Mouse (Mus musculus): ENCODE measurements at regions not wholly inside any gene's neighbourhood (a gene's known extent, or its start where the extent isn't known, plus 50 kb on each side); places are given as distances from the start of the nearest gene placed in this dataset.
A peak's percentile ranks its signal among the peaks of the same experiment; 100 is the strongest.
"Not testable (repeated sequence)": the region's sequence is repeated elsewhere in the genome, so short reads cannot be mapped to it uniquely, and the experiment has no call there.

GRCm38 (mm10) chr7:73208817-73209602 is 166.3 kb upstream of the Rgma start:
- DNase-seq: no peak

DNA sequence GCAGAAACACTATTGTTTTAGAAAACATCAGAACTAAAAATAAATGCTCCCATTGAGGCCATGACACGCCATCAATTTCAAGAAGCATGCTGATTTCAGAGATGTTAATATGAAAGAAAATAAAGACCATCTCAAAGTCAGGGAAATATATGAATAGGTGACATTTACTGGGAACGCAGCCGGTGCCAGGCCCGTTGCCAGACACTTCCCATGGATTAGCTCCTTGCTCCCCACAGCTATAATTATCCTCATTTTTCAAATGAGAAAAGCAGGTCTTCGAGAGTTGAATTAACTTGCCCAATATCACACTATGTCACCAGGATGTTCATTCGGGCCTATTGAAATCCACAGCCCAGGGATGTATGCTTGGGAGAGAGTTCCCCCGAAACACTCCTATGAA is 165.2 kb upstream of the Rgma start:
- DNase-seq: no peak

DNA sequence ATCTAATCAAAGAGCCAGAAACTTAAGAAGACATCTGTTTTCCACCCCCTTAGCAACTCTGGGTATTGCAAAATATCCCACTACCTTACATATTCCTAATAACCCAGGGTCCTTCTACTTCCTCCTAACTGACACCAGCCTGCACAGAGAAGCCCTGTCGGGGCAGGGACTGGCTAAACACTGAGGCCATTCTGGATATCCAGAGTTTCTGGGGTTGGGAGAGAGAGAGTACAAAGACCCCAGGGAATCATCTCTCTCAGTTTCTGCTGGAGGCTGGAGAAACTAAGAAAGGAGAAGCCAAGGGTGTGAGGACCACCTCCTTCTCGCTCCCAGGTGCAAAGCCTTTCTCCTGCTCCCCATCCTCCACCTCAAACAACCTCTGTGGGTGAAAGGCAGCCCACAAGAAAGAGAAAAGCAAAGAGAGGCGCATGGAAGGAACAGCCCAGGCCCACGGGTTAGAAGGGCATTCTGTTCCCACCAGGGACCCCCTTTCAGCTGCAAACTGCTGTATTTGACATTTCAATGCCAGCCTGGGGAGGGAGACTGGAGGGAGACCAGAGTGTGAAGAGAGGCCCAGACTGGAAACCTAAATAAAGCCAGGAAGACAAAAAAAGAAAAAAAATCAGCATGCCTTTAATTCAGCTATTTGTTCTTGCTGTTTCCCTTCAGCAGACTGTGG is 152.9 kb upstream of the Rgma start:
- DNase-seq: no peak

DNA sequence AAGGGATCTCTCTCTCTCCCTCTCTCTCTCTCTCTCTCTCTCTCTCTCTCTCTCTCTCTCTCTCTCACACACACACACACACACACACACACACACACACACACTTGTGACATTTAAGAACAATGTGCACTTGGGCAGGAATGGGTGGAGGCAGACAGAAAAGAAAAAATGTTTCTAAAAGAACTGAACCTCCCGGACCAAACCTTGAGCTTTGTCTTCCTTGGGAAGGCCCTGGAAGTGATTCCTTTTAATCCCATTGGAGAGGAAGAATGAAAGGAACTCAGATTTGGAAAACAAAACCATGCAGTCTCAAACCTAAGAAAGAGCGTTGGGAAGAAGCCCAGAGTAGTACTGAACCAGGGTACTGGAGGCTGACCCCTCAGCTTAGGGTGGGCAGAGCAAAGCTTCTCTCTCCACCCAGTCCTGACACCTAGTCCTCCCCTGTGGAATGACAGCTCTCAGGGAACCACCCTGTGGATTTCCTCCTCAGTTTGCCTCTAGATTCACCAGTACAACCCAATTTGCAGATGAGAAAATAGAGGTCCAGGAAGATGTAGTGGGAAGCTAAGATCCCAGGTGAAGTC is 152.3 kb upstream of the Rgma start:
- no peak for DNase-seq

DNA sequence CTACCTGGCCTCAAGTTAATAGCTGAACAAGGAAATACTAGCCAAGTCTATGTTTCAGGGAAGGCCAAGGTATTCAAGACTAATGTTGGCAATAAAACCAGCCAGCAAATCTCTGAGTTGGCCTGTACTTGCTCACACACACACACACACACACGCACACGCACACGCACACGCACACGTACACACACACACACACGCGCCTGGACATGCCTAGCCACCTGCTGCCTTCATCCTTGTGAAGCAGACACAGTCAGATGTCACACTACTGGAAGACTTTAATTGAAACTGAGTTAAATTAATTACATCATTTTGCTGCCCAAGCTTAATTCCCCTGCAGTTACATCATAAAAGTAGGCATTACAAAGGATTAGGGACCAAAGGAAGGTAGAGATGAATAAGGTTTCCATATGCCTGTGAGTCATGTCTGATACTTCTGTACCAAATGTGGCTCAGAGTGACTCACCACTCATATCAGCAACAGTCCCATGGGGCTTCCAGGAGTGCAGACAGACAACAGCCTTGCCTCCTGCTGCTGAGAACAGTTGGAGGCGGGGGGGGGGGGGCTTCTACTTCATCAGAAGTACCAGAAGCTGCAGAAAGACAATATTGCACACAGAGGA is 141.7 kb upstream of the Rgma start:
- no peak for DNase-seq

GRCm38 (mm10) chr7:73238486-73238885 is 136.8 kb upstream of the Rgma start:
- no peak for DNase-seq

GRCm38 (mm10) chr7:73243591-73244355 is 131.5 kb upstream of the Rgma start:
- DNase-seq: peak; percentile 29

- peak; percentile 19 for DNase-seq
Observed at GRCm38 (mm10) chr7:73245431-73245830, 129.9 kb upstream of the Rgma start.

- DNase-seq: no peak
Observed at GRCm38 (mm10) chr7:73250593-73250992, 124.7 kb upstream of the Rgma start.

GRCm38 (mm10) chr7:73251187-73251740 is 124.0 kb upstream of the Rgma start:
- no peak for DNase-seq

DNA sequence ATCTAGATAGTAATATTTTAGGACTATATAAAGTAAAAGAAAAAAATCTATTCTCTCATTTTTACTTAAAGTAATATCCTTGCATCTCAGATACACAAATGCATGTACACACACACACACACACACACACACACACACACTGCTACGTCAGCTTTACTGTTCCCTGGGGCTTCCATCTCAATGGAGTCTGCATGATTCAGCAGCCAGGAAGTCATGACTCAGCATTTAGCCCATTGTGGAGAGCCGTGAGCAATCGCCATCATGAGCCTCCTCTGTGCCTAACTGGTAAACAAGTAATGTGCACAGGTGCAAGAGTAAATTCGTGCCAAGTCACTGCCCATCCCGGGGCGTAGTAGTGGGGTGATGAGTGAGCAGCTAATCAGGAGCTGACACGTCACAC is 120.3 kb upstream of the Rgma start:
- DNase-seq: not testable (repeated sequence)

DNA sequence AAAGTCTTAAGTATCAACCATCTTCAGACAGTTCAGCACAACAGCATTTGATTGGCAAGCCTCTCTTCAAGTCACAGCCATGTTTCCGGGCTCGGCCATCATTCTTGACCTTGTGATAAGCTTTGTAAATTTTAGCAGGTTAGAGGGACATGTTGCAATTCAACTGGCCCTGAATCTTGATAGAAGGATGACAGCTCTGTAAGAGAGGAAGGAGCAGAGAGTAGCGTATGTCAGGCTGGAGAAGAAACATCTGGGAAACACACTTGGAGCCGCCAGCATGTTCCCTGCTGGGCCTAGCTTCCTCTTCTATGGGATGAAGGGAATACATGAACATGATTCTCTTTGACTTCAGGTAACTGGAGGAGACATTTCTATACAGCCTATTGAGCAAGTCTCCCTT is 115.2 kb upstream of the Rgma start:
- peak; percentile 6 for DNase-seq

DNA sequence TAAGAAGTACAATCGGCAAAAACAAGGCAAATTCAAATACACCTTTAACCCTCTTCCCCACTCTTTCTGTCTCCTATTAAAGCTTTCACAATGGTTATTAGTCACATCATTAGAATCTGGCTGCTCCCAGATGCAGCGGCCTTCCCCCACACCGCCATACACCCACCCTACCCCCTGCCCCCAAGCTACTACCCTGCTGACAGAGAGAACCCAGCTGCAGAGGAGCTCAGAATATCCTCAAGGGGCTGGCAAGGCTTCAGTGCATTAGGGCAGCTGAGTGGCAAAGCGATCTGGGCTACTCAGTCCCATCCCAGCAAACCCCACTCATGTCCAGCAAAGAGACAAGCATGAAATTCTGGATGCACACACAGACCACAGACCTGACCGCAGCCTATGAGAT is 113.6 kb upstream of the Rgma start:
- DNase-seq: peak; percentile 49

DNA sequence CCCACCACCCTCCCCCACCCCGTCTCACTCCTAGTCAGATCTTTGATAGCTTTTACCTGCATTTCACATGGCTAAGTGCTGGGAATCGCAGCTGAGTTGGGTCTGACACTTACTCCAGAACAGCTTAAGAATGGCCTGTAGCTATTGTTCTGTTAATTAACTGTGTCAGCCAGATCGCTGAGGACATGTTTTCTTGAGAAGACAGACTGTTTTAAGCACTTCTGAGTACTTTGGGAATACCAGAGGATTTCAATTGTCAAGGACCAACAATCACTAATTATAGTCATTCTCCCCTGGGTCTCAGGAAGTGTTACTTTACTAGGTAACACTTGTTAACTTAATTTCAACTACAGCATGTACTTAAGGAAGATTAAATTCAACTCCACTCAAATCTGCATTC is 112.8 kb upstream of the Rgma start:
- DNase-seq: no peak

DNA sequence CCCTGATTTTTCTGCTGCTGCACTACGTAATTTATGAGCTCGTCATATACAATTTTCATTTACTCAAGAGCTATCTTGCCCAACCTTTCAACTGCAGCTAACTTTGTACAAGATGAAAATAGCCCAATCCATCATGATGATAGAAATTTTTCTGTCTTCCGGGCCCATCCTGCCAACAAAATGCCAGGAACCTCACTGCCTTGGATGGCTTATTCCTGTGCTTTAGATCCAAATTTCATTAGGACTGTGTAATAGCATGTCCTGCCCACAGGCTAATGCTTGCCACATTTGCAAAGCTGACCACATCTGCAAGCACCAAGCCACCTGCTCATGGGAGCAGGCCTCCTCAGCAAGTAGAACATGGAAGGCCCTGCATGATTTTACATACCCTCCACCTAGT is 105.7 kb upstream of the Rgma start:
- DNase-seq: no peak

- DNase-seq: no peak
Observed at GRCm38 (mm10) chr7:73272787-73273186, 102.5 kb upstream of the Rgma start.

DNA sequence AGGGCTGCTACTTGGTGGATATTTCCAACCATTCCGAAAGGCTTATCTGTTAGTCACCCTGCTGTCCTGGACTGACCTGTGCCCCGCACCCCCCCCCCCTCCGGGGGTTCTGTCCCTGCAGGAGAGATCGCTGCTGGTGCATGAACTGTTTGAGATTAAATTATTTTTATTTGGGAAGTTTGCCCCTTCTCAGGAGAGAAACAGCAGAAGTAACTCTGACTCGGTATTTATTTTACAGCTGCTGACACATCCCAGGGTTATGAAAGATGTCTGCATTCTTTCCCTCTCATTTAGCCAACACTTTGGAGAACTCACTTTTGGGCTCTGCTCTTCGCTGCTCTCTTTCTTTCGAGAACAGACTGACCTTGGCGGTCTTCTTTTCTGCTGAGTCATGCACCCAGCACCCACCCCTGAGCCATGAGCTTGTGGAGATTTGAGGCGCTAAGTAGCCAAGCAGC is 99.5 kb upstream of the Rgma start:
- DNase-seq: peak; percentile 63

DNA sequence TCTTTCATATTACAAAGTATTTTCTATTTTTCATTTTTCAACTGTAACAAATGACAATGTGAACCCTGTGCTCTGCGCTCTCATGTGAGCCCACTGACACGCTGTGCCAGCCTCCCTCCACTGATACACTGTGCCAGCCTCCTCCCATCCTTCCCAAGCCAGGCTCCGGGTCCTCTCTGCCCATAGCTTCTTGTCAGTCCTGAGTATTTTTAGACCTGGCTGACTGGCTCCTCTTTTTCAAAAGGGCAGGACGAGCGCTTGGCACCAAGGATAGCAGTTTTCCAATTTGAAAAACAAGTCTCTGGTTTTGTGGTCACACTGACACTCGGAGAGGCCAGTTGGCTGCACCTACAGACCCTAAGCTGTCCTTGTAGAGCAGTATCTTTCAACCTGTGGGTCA is 96.7 kb upstream of the Rgma start:
- no peak for DNase-seq

DNA sequence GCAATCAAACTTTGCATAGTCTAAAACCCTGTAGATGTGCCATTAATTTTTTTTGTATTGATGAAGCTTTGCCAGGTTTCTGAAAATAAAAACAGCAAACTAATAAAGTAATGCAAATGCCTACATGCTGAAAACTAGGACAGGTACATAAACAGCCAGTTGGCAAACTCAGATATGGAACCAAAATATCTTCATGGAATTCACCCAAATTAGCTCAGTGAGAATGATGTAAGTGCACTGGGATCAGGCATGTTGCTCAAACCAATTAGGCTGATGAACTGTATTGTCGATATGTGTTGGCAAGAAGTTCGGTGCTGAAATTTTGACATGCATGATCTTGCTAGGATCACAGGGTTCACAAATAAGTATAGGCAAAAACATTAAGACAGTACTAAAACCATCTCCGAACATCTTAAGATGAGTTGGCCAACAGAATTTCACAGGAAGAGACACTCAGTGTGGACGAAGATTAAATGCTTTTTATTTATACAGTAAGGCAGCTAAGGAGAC is 95.3 kb upstream of the Rgma start:
- no peak for DNase-seq

GRCm38 (mm10) chr7:73286244-73286643 is 89.1 kb upstream of the Rgma start:
- no peak for DNase-seq

DNA sequence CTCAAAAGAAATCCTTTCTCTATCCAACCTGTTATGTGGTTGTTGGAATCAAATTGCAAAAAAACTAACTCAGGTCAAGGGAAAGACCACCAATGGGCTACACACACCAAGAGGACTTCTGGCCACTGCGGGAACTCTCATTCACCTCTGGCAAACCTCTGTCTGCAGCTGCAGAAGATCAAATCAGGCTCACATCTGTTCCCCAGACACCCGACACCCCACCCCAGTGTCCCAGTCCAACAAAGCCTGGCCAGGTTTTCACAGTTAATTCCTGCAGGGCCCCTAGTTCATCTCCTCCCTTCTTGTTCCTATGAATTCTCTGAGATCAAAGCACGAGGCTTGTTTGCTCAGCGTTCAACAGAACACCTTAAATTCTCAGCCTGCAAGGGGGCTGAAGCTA is 82.0 kb upstream of the Rgma start:
- DNase-seq: no peak

DNA sequence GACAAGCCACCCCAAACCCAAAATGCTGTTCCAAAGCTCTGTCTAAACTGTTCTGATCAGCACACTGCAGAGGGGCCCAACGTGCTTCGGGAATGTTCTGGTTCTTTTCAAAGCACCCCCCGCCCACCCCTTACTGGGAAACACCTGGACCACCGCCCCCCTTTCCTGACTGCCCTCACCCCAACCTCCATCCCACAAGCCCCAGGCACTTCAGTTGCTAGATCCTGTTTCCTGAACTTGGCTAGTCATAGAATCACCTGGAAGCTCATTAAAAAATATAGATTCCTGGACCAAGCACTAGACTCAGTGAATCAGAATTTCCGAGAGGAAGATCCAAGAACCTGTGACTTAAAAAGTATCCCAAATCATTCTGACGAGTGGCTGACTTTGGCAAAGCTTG is 80.9 kb upstream of the Rgma start:
- no peak for DNase-seq
